Mouse (Mus musculus): ENCODE measurements around the gene Gorasp2. TPM values are rescaled to one million over a fixed set of nuclear protein-coding genes. Genes with fewer than 3 reads are reported as not detected.

Gene Gorasp2
- total and polyA plus RNA-seq, 3 experiments, result 65.4 to 145 (median 77.4) TPM

GRCm38 (mm10) chr2:70631321-70631720, 30.1 kb upstream of the Gorasp2 start:
- Histone ChIP-seq H3K4me1 (ENCODE audit: control insufficient read depth in 1 of 2, insufficient read depth in 2 of 2) (peaks cover 0 to 19% of the 10 kb centered on the region in 2 experiments; a peak in 2 of 4 replicates), H3K27me3 (replicated peaks) (no peaks in the 10 kb centered on the region), H3K27ac (ENCODE audit: insufficient read depth, low read depth) (no peak overlapping the region), H3K9me3 (replicated peaks; ENCODE audit: low read length) (peaks cover 5% of the 10 kb centered on the region), H3K36me3 (replicated peaks in 1 of 2; ENCODE audit: control insufficient read depth in 1 of 2, insufficient read depth in 1 of 2, low read length in 1 of 2) (no peaks in the 10 kb centered on the region), H3K79me2 (replicated peaks; ENCODE audit: control insufficient read depth, extremely low read depth, insufficient read depth, poor library complexity, severe bottlenecking) (no peaks in the 10 kb centered on the region), H3K9ac (ENCODE audit: insufficient read depth, low read depth) (no peak overlapping the region), H3K4me3 (replicated peaks in 1 of 3; ENCODE audit: low read depth in 2 of 3, low read length in 2 of 3, poor library complexity in 1 of 3) (no peak overlapping the region), H3K4me2 (ENCODE audit: insufficient read depth, low read depth, poor library complexity, severe bottlenecking) (no peak overlapping the region)
- TF ChIP-seq CHD2 (IDR thresholded peaks at IDR 0.05; ENCODE audit: low read length) (no peak), EP300 (IDR thresholded peaks at IDR 0.05; ENCODE audit: low read length) (no peak), KAT2A (IDR thresholded peaks at IDR 0.05; ENCODE audit: insufficient replicate concordance, low read length) (no peak), RAD21 (IDR thresholded peaks at IDR 0.05; ENCODE audit: low read depth, low read length) (no peak), BHLHE40 (IDR thresholded peaks at IDR 0.05; ENCODE audit: low read depth, low read length) (no peak), ETS1 (conservative IDR thresholded peaks at IDR 0.05; ENCODE audit: low read depth, low read length) (no peak), USF2 (conservative IDR thresholded peaks at IDR 0.05; ENCODE audit: low read depth, low read length) (no peak), ZNF384 (IDR thresholded peaks at IDR 0.05; ENCODE audit: low read depth, low read length) (no peak), NRF1 (IDR thresholded peaks at IDR 0.05; ENCODE audit: low read depth, low read length) (no peak), ELF1 (IDR thresholded peaks at IDR 0.05; ENCODE audit: low read depth, low read length) (no peak), TBP (conservative IDR thresholded peaks at IDR 0.05; ENCODE audit: low read depth, low read length) (no peak)
- dilution Hi-C loops (cut with MboI; ENCODE audit: extremely low pct_ligation_motif_present, extremely low pct_unique_long_range_greater_than_20kb, low sequenced_read_pairs) (no loop called here), in situ Hi-C loops (cut with MboI; ENCODE audit: low pct_ligation_motif_present, low pct_unique_long_range_greater_than_20kb, low sequenced_read_pairs) (no loop called here)
- DNase-seq (ENCODE audit: extremely low read depth), result no peak

GRCm38 (mm10) chr2:70632412-70632811, 29.0 kb upstream of the Gorasp2 start:
- Histone ChIP-seq H3K4me3 (replicated peaks in 1 of 3; ENCODE audit: low read depth in 2 of 3, low read length in 2 of 3, poor library complexity in 1 of 3) (no peak overlapping the region), H3K4me1 (ENCODE audit: control insufficient read depth in 1 of 2, insufficient read depth in 2 of 2) (peaks cover 0 to 19% of the 10 kb centered on the region in 2 experiments; a peak in 2 of 4 replicates), H3K79me2 (replicated peaks; ENCODE audit: control insufficient read depth, extremely low read depth, insufficient read depth, poor library complexity, severe bottlenecking) (no peaks in the 10 kb centered on the region), H3K9ac (ENCODE audit: insufficient read depth, low read depth) (no peak overlapping the region), H3K27ac (ENCODE audit: insufficient read depth, low read depth) (no peak overlapping the region), H3K36me3 (replicated peaks in 1 of 2; ENCODE audit: control insufficient read depth in 1 of 2, insufficient read depth in 1 of 2, low read length in 1 of 2) (no peaks in the 10 kb centered on the region), H3K27me3 (replicated peaks) (no peaks in the 10 kb centered on the region), H3K9me3 (replicated peaks; ENCODE audit: low read length) (peaks cover 2% of the 10 kb centered on the region), H3K4me2 (ENCODE audit: insufficient read depth, low read depth, poor library complexity, severe bottlenecking) (no peak overlapping the region)
- dilution Hi-C loops (cut with MboI; ENCODE audit: extremely low pct_ligation_motif_present, extremely low pct_unique_long_range_greater_than_20kb, low sequenced_read_pairs), result no loop called here
- TF ChIP-seq TCF12 (IDR thresholded peaks at IDR 0.05; ENCODE audit: low read depth, low read length), result no peak
- no peak for DNase-seq (ENCODE audit: extremely low read depth)
- in situ Hi-C loops (cut with MboI; ENCODE audit: low pct_ligation_motif_present, low pct_unique_long_range_greater_than_20kb, low sequenced_read_pairs), result no loop called here

GRCm38 (mm10) chr2:70634028-70634690, 27.2 kb upstream of the Gorasp2 start:
- in situ Hi-C loops (cut with MboI; ENCODE audit: low pct_ligation_motif_present, low pct_unique_long_range_greater_than_20kb, low sequenced_read_pairs) (no loop called here), dilution Hi-C loops (cut with MboI; ENCODE audit: extremely low pct_ligation_motif_present, extremely low pct_unique_long_range_greater_than_20kb, low sequenced_read_pairs) (no loop called here)
- DNase-seq (ENCODE audit: extremely low read depth), result no peak
- TF ChIP-seq ELF1 (IDR thresholded peaks at IDR 0.05; ENCODE audit: low read depth, low read length) (no peak), USF2 (conservative IDR thresholded peaks at IDR 0.05; ENCODE audit: low read depth, low read length) (no peak), CHD1 (IDR thresholded peaks at IDR 0.05; ENCODE audit: low read depth, low read length) (no peak), USF1 (IDR thresholded peaks at IDR 0.05; ENCODE audit: low read depth, low read length) (no peak), UBTF (IDR thresholded peaks at IDR 0.05; ENCODE audit: low read depth, low read length) (no peak), ZC3H11A (IDR thresholded peaks at IDR 0.05; ENCODE audit: low read depth, low read length) (no peak), CTCF (conservative IDR thresholded peaks at IDR 0.05 in 1 of 2, IDR thresholded peaks at IDR 0.05 in 1 of 2; ENCODE audit: low read depth in 2 of 2, low read length in 2 of 2) (no peak), CHD2 (IDR thresholded peaks at IDR 0.05; ENCODE audit: low read length) (no peak), GABPA (IDR thresholded peaks at IDR 0.05; ENCODE audit: insufficient replicate concordance, low read depth, low read length) (no peak), MAFK (IDR thresholded peaks at IDR 0.05; ENCODE audit: insufficient replicate concordance, low read length) (no peak), BHLHE40 (IDR thresholded peaks at IDR 0.05; ENCODE audit: low read depth, low read length) (no peak), RCOR1 (conservative IDR thresholded peaks at IDR 0.05; ENCODE audit: low read depth, low read length) (no peak), TCF12 (IDR thresholded peaks at IDR 0.05; ENCODE audit: low read depth, low read length) (no peak), KAT2A (IDR thresholded peaks at IDR 0.05; ENCODE audit: insufficient replicate concordance, low read length) (no peak), SIN3A (IDR thresholded peaks at IDR 0.05; ENCODE audit: low read length) (no peak), POLR2AphosphoS2 (IDR thresholded peaks at IDR 0.05; ENCODE audit: low read depth, low read length) (no peak), ETS1 (conservative IDR thresholded peaks at IDR 0.05; ENCODE audit: low read depth, low read length) (no peak)
- Histone ChIP-seq H3K4me1 (ENCODE audit: control insufficient read depth in 1 of 2, insufficient read depth in 2 of 2) (peaks cover 0 to 19% of the 10 kb centered on the region in 2 experiments; a peak in 2 of 4 replicates), H3K27ac (ENCODE audit: insufficient read depth, low read depth) (no peak overlapping the region), H3K9ac (ENCODE audit: insufficient read depth, low read depth) (no peak overlapping the region), H3K4me3 (replicated peaks in 1 of 3; ENCODE audit: low read depth in 2 of 3, low read length in 2 of 3, poor library complexity in 1 of 3) (no peak overlapping the region), H3K9me3 (replicated peaks; ENCODE audit: low read length) (no peaks in the 10 kb centered on the region), H3K4me2 (ENCODE audit: insufficient read depth, low read depth, poor library complexity, severe bottlenecking) (no peak overlapping the region), H3K36me3 (replicated peaks in 1 of 2; ENCODE audit: control insufficient read depth in 1 of 2, insufficient read depth in 1 of 2, low read length in 1 of 2) (no peaks in the 10 kb centered on the region), H3K79me2 (replicated peaks; ENCODE audit: control insufficient read depth, extremely low read depth, insufficient read depth, poor library complexity, severe bottlenecking) (no peaks in the 10 kb centered on the region), H3K27me3 (replicated peaks) (no peaks in the 10 kb centered on the region)
